8 mouse cellular contexts compared by ENCODE assay signal in genomic region chr5:124498221-124498876, GRCm38 (mm10). TPM values are rescaled to one million over a fixed set of nuclear protein-coding genes. Genes with fewer than 3 reads are reported as not detected.
DNase-seq lines count a peak whose midpoint lies in the region; ATAC-seq lines count a peak whose summit lies in the region.

No protein-coding gene starts in this region.

- intact Hi-C loops in heart, postnatal 25 days (cut with DNase I) = loop anchor here (2.0 kb wide), 1 partner anchor 30 kb away; no protein-coding TSS in a partner anchor

- no peak overlapping the region for H3K9ac ChIP-seq in hindbrain, embryonic 14.5 days
- H3K9ac ChIP-seq in hindbrain, embryonic 11.5 days (ENCODE audit: low read depth, low read length) = no peak overlapping the region
- no peak overlapping the region for H3K9ac ChIP-seq in lung, embryonic 15.5 days

- DNase-seq in hindbrain, embryonic 14.5 days (ENCODE audit: low spot score) = no peak
- no peak for DNase-seq in hindbrain, embryonic 11.5 days (ENCODE audit: low spot score)
- peak; percentile 28 for DNase-seq in adrenal gland, postnatal 25 days
- peak; percentile 67 for DNase-seq in heart, postnatal 25 days (ENCODE audit: low spot score)
- DNase-seq in urinary bladder, postnatal 25 days (ENCODE audit: low spot score) = no peak
- DNase-seq in T-cell, adult 2 months (ENCODE audit: low spot score) = no peak

- no peak overlapping the region for H3K4me2 ChIP-seq in hindbrain, embryonic 14.5 days (replicated peaks)
- no peak overlapping the region for H3K4me2 ChIP-seq in hindbrain, embryonic 11.5 days (replicated peaks; ENCODE audit: low read depth, low read length)
- no peak overlapping the region for H3K4me2 ChIP-seq in lung, embryonic 15.5 days

- WGBS in hindbrain, embryonic 14.5 days = 77% methylated on average over 9 of the region's 9 CpGs
- WGBS in hindbrain, embryonic 11.5 days = 74% methylated on average over 9 of the region's 9 CpGs
- 64% methylated on average over 9 of the region's 9 CpGs for WGBS in lung, embryonic 15.5 days

- H3K4me1 ChIP-seq in hindbrain, embryonic 14.5 days (replicated peaks; ENCODE audit: control insufficient read depth, insufficient read depth, low read length) = no peaks in the 10 kb centered on the region
- H3K4me1 ChIP-seq in hindbrain, embryonic 11.5 days (replicated peaks; ENCODE audit: control insufficient read depth, insufficient read depth, low read length) = peaks cover 6% of the 10 kb centered on the region
- H3K4me1 ChIP-seq in lung, embryonic 15.5 days = peaks cover 13% of the 10 kb centered on the region

- peaks cover 32% of the 10 kb centered on the region for H3K36me3 ChIP-seq in hindbrain, embryonic 14.5 days (replicated peaks; ENCODE audit: control insufficient read depth, insufficient read depth)
- H3K36me3 ChIP-seq in hindbrain, embryonic 11.5 days (ENCODE audit: control insufficient read depth, insufficient read depth, low read length) = no peaks in the 10 kb centered on the region
- H3K36me3 ChIP-seq in lung, embryonic 15.5 days = peaks cover 48% of the 10 kb centered on the region

- H3K27me3 ChIP-seq in hindbrain, embryonic 14.5 days (ENCODE audit: control insufficient read depth, insufficient read depth, low read length) = no peaks in the 10 kb centered on the region
- H3K27me3 ChIP-seq in hindbrain, embryonic 11.5 days (ENCODE audit: control insufficient read depth, insufficient read depth, low read length) = no peaks in the 10 kb centered on the region
- H3K27me3 ChIP-seq in lung, embryonic 15.5 days = no peaks in the 10 kb centered on the region

- peak overlapping the region; percentile 5; the same call in 1 of the 2 replicates for H3K27ac ChIP-seq in hindbrain, embryonic 14.5 days
- no peak overlapping the region for H3K27ac ChIP-seq in hindbrain, embryonic 11.5 days (ENCODE audit: low read depth, low read length)
- peak overlapping the region; percentile 49 for H3K27ac ChIP-seq in lung, embryonic 15.5 days

- ATAC-seq in hindbrain, embryonic 14.5 days (ENCODE audit: low FRiP score) = no peak
- ATAC-seq in hindbrain, embryonic 11.5 days (ENCODE audit: low FRiP score) = no peak
- 0 out of 2 replicates have a peak, but pooled peaks have one; percentile 46 for ATAC-seq in lung, embryonic 15.5 days (ENCODE audit: borderline replicate concordance, extremely low read depth, low FRiP score, low TSS enrichment)
- ATAC-seq in CD4-positive, CD25-positive, alpha-beta regulatory T cell, adult 4 months = no peak

- H3K4me3 ChIP-seq in hindbrain, embryonic 14.5 days (replicated peaks; ENCODE audit: low read length) = no peak overlapping the region
- no peak overlapping the region for H3K4me3 ChIP-seq in hindbrain, embryonic 11.5 days (ENCODE audit: low read depth, low read length)
- no peak overlapping the region for H3K4me3 ChIP-seq in lung, embryonic 15.5 days

- H3K9me3 ChIP-seq in hindbrain, embryonic 14.5 days (ENCODE audit: control insufficient read depth, low read length) = no peaks in the 10 kb centered on the region
- no peaks in the 10 kb centered on the region for H3K9me3 ChIP-seq in hindbrain, embryonic 11.5 days (ENCODE audit: control insufficient read depth, low read length)
- no peaks in the 10 kb centered on the region for H3K9me3 ChIP-seq in lung, embryonic 15.5 days

RNA-seq across cellular contexts. Expression of gene Snrnp35, which starts 15.4 kb away (rescaled TPM):
- 8.5 and 9.0 TPM in 2 replicates for polyA plus RNA-seq in hindbrain, embryonic 14.5 days (2014; fragmentation: Nextera tagmentation; extraction: Ambion mirVana)
- 15.2 and 15.7 TPM in 2 replicates for polyA plus RNA-seq in hindbrain, embryonic 11.5 days (2014; fragmentation: Nextera tagmentation; extraction: Ambion mirVana)
- 20.7 TPM in 2 replicates for total RNA-seq in adrenal gland, postnatal 25 days (2021)
- 10 to 100 TPM; 10.0 to 12.7 TPM for total RNA-seq in heart, postnatal 25 days (2021)
- 25.3 and 26.5 TPM in 2 replicates for polyA plus RNA-seq in lung, embryonic 15.5 days (2015; fragmentation: Nextera tagmentation; extraction: Ambion mirVana)
- 10 to 100 TPM in 1 of 2 experiments, 1 to 10 TPM in 1; 4.7 to 14.2 TPM for polyA plus RNA-seq in CD4-positive, CD25-positive, alpha-beta regulatory T cell, adult 4 months (2017; shearing (Covaris generic))

RNA-seq across cellular contexts. Expression of gene Rilpl2, which starts 20.2 kb away (rescaled TPM):
- 28.5 and 29.7 TPM in 2 replicates for polyA plus RNA-seq in hindbrain, embryonic 14.5 days (2014; fragmentation: Nextera tagmentation; extraction: Ambion mirVana)
- 19.2 and 20.8 TPM in 2 replicates for polyA plus RNA-seq in hindbrain, embryonic 11.5 days (2014; fragmentation: Nextera tagmentation; extraction: Ambion mirVana)
- 27.0 TPM in 2 replicates for total RNA-seq in adrenal gland, postnatal 25 days (2021)
- 1 to 10 TPM; 7.9 to 9.4 TPM for total RNA-seq in heart, postnatal 25 days (2021)
- 31.4 and 31.7 TPM in 2 replicates for polyA plus RNA-seq in lung, embryonic 15.5 days (2015; fragmentation: Nextera tagmentation; extraction: Ambion mirVana)
- polyA plus RNA-seq in CD4-positive, CD25-positive, alpha-beta regulatory T cell, adult 4 months (2017; shearing (Covaris generic)) = 10 to 100 TPM; 51.3 to 54.0 TPM

RNA-seq across cellular contexts. Expression of gene Rilpl1, which starts 32.8 kb away (rescaled TPM):
- polyA plus RNA-seq in hindbrain, embryonic 14.5 days (2014; fragmentation: Nextera tagmentation; extraction: Ambion mirVana) = 13.2 and 15.2 TPM in 2 replicates
- 16.4 and 20.7 TPM in 2 replicates for polyA plus RNA-seq in hindbrain, embryonic 11.5 days (2014; fragmentation: Nextera tagmentation; extraction: Ambion mirVana)
- total RNA-seq in adrenal gland, postnatal 25 days (2021) = 15.1 and 17.7 TPM in 2 replicates
- total RNA-seq in heart, postnatal 25 days (2021) = 100 to 1,000 TPM; 191 to 222 TPM
- 20.7 and 20.8 TPM in 2 replicates for polyA plus RNA-seq in lung, embryonic 15.5 days (2015; fragmentation: Nextera tagmentation; extraction: Ambion mirVana)
- polyA plus RNA-seq in CD4-positive, CD25-positive, alpha-beta regulatory T cell, adult 4 months (2017; shearing (Covaris generic)) = 1 to 10 TPM in 1 of 2 experiments, under 1 TPM in 1; 0.62 to 1.1 TPM

RNA-seq across cellular contexts. Expression of gene Tmed2, which starts 42.1 kb away (rescaled TPM):
- 354 and 374 TPM in 2 replicates for polyA plus RNA-seq in hindbrain, embryonic 14.5 days (2014; fragmentation: Nextera tagmentation; extraction: Ambion mirVana)
- 474 and 506 TPM in 2 replicates for polyA plus RNA-seq in hindbrain, embryonic 11.5 days (2014; fragmentation: Nextera tagmentation; extraction: Ambion mirVana)
- 186 and 197 TPM in 2 replicates for total RNA-seq in adrenal gland, postnatal 25 days (2021)
- 100 to 1,000 TPM; 165 to 178 TPM for total RNA-seq in heart, postnatal 25 days (2021)
- polyA plus RNA-seq in lung, embryonic 15.5 days (2015; fragmentation: Nextera tagmentation; extraction: Ambion mirVana) = 636 TPM in 2 replicates
- polyA plus RNA-seq in CD4-positive, CD25-positive, alpha-beta regulatory T cell, adult 4 months (2017; shearing (Covaris generic)) = 10 to 100 TPM; 35.7 to 51.2 TPM

RNA-seq across cellular contexts. Expression of gene Ddx55, which starts 54.3 kb away (rescaled TPM):
- polyA plus RNA-seq in hindbrain, embryonic 14.5 days (2014; fragmentation: Nextera tagmentation; extraction: Ambion mirVana) = 18.8 and 22.7 TPM in 2 replicates
- 15.6 and 17.6 TPM in 2 replicates for polyA plus RNA-seq in hindbrain, embryonic 11.5 days (2014; fragmentation: Nextera tagmentation; extraction: Ambion mirVana)
- total RNA-seq in adrenal gland, postnatal 25 days (2021) = 14.8 and 15.5 TPM in 2 replicates
- total RNA-seq in heart, postnatal 25 days (2021) = 1 to 10 TPM; 5.4 to 6.0 TPM
- 12.3 and 12.5 TPM in 2 replicates for polyA plus RNA-seq in lung, embryonic 15.5 days (2015; fragmentation: Nextera tagmentation; extraction: Ambion mirVana)
- 10 to 100 TPM; 17.2 to 22.9 TPM for polyA plus RNA-seq in CD4-positive, CD25-positive, alpha-beta regulatory T cell, adult 4 months (2017; shearing (Covaris generic))

Comparison
In these comparisons a context has a peak if more than half of its experiments do, and no peak if none do; other contexts are left out.
1. DNase-seq: peak in adrenal gland, postnatal 25 days (single experiment) and heart, postnatal 25 days (single experiment); none in hindbrain, embryonic 14.5 days (single experiment), hindbrain, embryonic 11.5 days (single experiment), urinary bladder, postnatal 25 days (single experiment) and T-cell, adult 2 months (single experiment).